Mouse (Mus musculus) forebrain, embryonic 10.5 days (tissue): Measurements from ENCODE around the gene Naa50. TPM values are rescaled to one million over a fixed set of nuclear protein-coding genes. Genes with fewer than 3 reads are reported as not detected.

Experiments used
- polyA plus RNA-seq: library from polyadenylated mRNA; unstranded; fragments of >200 nt; fragmentation: Nextera tagmentation; extraction: Ambion mirVana; gene quantifications from 2 replicates; pipeline ENCODE4 v1.2.1, GENCODE M21; 2016

Naa50 gene
- polyA plus RNA-seq, 1 experiment from 2014 or later: 151 TPM

Other genes with a start within 250 kb of the Naa50 start
- 33.9 and 38.1 TPM in 2 replicates for gene Qtrt2, start 213.0 kb upstream of the Naa50 start, polyA plus RNA-seq
- gene Zdhhc23, start 160.0 kb upstream of the Naa50 start, polyA plus RNA-seq: 0.66 TPM in 2 replicates
- 1.7 and 2.5 TPM in 2 replicates for gene Gramd1c, start 76.5 kb upstream of the Naa50 start, polyA plus RNA-seq
- gene Atp6v1a, start 125 bp upstream of the Naa50 start, polyA plus RNA-seq: 39.2 and 42.0 TPM in 2 replicates
- gene Usf3, start 33.4 kb downstream of the Naa50 start, polyA plus RNA-seq: 2.4 and 2.8 TPM in 2 replicates
- gene Sidt1, start 193.4 kb downstream of the Naa50 start, polyA plus RNA-seq: 0.15 and 0.18 TPM in 2 replicates
- 32.4 and 35.9 TPM in 2 replicates for gene Spice1, start 207.3 kb downstream of the Naa50 start, polyA plus RNA-seq